Mouse (Mus musculus): ENCODE data around the gene Ngef. TPM values are rescaled to one million over a fixed set of nuclear protein-coding genes. Genes with fewer than 3 reads are reported as not detected.

Ngef gene
- total and polyA plus RNA-seq, 3 experiments, result not detected

GRCm38 (mm10) chr1:87605296-87605695 is 31.6 kb upstream of the Ngef start:
- no peak overlapping the region for H3K4me3 ChIP-seq (ENCODE audit: control insufficient read depth in 1 of 2, insufficient read depth in 1 of 2, low read depth in 2 of 2, low read length in 2 of 2)
- H3K4me1 ChIP-seq (ENCODE audit: control insufficient read depth in 1 of 2, insufficient read depth in 2 of 2, low read length in 2 of 2), result peaks cover 0 to 7% of the 10 kb centered on the region in 2 experiments; a peak in 1 of 4 replicates
- TF ChIP-seq E2F4 (IDR thresholded peaks at IDR 0.05; ENCODE audit: borderline replicate concordance, low read depth, low read length) (no peak), JUND (IDR thresholded peaks at IDR 0.05; ENCODE audit: low read depth, low read length) (no peak), MEF2A (IDR thresholded peaks at IDR 0.05; ENCODE audit: extremely low read depth, insufficient replicate concordance, low read depth, low read length, poor library complexity, severe bottlenecking) (no peak), NELFE (IDR thresholded peaks at IDR 0.05; ENCODE audit: low read depth, low read length) (no peak), TBP (IDR thresholded peaks at IDR 0.05; ENCODE audit: low read depth, low read length) (no peak), ELF1 (IDR thresholded peaks at IDR 0.05; ENCODE audit: low read depth, low read length) (no peak), ETS1 (IDR thresholded peaks at IDR 0.05; ENCODE audit: low read depth, low read length) (no peak), NRF1 (IDR thresholded peaks at IDR 0.05; ENCODE audit: insufficient read depth, low read depth, low read length, poor library complexity, severe bottlenecking) (no peak), RCOR1 (IDR thresholded peaks at IDR 0.05; ENCODE audit: low read depth, low read length) (no peak), GATA1 (IDR thresholded peaks at IDR 0.05; ENCODE audit: low read depth, low read length) (no peak), HCFC1 (IDR thresholded peaks at IDR 0.05; ENCODE audit: low read depth, low read length) (no peak), POLR2A (IDR thresholded peaks at IDR 0.05; ENCODE audit: control insufficient read depth in 1 of 2, insufficient read depth in 1 of 2, low read depth in 1 of 2, low read length in 2 of 2, poor library complexity in 1 of 2) (no peak), CHD1 (IDR thresholded peaks at IDR 0.05; ENCODE audit: low read depth, low read length) (no peak), ZNF384 (IDR thresholded peaks at IDR 0.05; ENCODE audit: low read depth, low read length) (no peak), RAD21 (IDR thresholded peaks at IDR 0.05; ENCODE audit: low read depth, low read length) (no peak), TAL1 (IDR thresholded peaks at IDR 0.05; ENCODE audit: low read length) (no peak), USF2 (IDR thresholded peaks at IDR 0.05; ENCODE audit: borderline replicate concordance in 1 of 2, insufficient read depth in 1 of 2, low read depth in 1 of 2, low read length in 2 of 2) (no peak), MAX (IDR thresholded peaks at IDR 0.05; ENCODE audit: low read length) (no peak)
- no peaks in the 10 kb centered on the region for H3K9me3 ChIP-seq (replicated peaks; ENCODE audit: insufficient read depth, low read length)
- H3K79me2 ChIP-seq (ENCODE audit: control insufficient read depth, insufficient read depth, low read length, poor library complexity), result no peaks in the 10 kb centered on the region
- peaks cover 0 to 5% of the 10 kb centered on the region in 2 experiments; a peak in 2 of 4 replicates for H3K36me3 ChIP-seq (ENCODE audit: control insufficient read depth in 1 of 2, insufficient read depth in 2 of 2, low read length in 2 of 2)
- H3K27ac ChIP-seq (ENCODE audit: control insufficient read depth, low read depth, low read length), result no peak overlapping the region
- H3K9ac ChIP-seq (ENCODE audit: control insufficient read depth, low read depth, low read length, poor library complexity, severe bottlenecking), result no peak overlapping the region
- DNase-seq (ENCODE audit: low read depth, low spot score), result no peak
- H3K27me3 ChIP-seq (ENCODE audit: control insufficient read depth in 1 of 2, insufficient read depth in 2 of 2, low read length in 2 of 2), result peaks cover 8 to 10% of the 10 kb centered on the region in 2 experiments

DNA sequence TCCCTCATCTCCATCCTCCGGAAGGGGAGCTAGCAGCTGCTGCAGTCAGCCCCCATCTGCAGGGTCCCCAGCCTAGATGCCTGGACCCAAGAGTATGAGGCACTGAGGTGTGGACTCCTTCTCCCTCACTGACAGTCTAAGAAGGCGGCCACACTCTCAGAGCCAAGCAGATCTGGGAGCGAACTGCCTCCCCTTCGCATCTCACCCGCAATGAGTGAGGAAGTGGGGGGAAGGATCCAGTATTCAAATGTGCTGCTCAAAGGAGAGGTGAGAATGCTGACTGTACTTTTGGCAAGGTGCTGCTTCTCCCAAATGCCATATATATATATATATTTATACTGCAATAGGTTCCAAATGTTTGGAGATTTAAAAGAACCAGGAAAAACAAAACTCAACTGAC is 29.7 kb upstream of the Ngef start:
- no peak overlapping the region for H3K4me3 ChIP-seq (ENCODE audit: control insufficient read depth in 1 of 2, insufficient read depth in 1 of 2, low read depth in 2 of 2, low read length in 2 of 2)
- H3K36me3 ChIP-seq (ENCODE audit: control insufficient read depth in 1 of 2, insufficient read depth in 2 of 2, low read length in 2 of 2), result peaks cover 0 to 5% of the 10 kb centered on the region in 2 experiments; a peak in 2 of 4 replicates
- no peak overlapping the region for H3K9ac ChIP-seq (ENCODE audit: control insufficient read depth, low read depth, low read length, poor library complexity, severe bottlenecking)
- H3K9me3 ChIP-seq (replicated peaks; ENCODE audit: insufficient read depth, low read length), result no peaks in the 10 kb centered on the region
- no peak for DNase-seq (ENCODE audit: low read depth, low spot score)
- H3K27ac ChIP-seq (ENCODE audit: control insufficient read depth, low read depth, low read length), result no peak overlapping the region
- no peak for TF ChIP-seq GATA1 (IDR thresholded peaks at IDR 0.05; ENCODE audit: low read depth, low read length)
- H3K27me3 ChIP-seq (ENCODE audit: control insufficient read depth in 1 of 2, insufficient read depth in 2 of 2, low read length in 2 of 2), result peaks cover 10% of the 10 kb centered on the region in 2 experiments
- peaks cover 0 to 7% of the 10 kb centered on the region in 2 experiments; a peak in 1 of 4 replicates for H3K4me1 ChIP-seq (ENCODE audit: control insufficient read depth in 1 of 2, insufficient read depth in 2 of 2, low read length in 2 of 2)
- no peaks in the 10 kb centered on the region for H3K79me2 ChIP-seq (ENCODE audit: control insufficient read depth, insufficient read depth, low read length, poor library complexity)

Measured in MEL (cell line).